Mouse (Mus musculus) olfactory bulb, adult 2 months (tissue): Measurements from ENCODE around the gene Thsd7b.

Experiments
- CTCF ChIP-seq: fragments of 200-500 bp; IDR thresholded peaks from 2 replicates; pipeline ENCODE4 v1.5.1; 2012; ENCODE audit warnings: low read depth, mild to moderate bottlenecking, low read length, moderate library complexity; ENCODE audit not compliant: insufficient read depth
- POLR2A ChIP-seq: fragments of 200-500 bp; IDR thresholded peaks from 2 replicates; pipeline ENCODE4 v1.6.1; 2012; ENCODE audit warnings: mild to moderate bottlenecking, low read depth, low read length, moderate library complexity; ENCODE audit not compliant: insufficient read depth

DNA sequence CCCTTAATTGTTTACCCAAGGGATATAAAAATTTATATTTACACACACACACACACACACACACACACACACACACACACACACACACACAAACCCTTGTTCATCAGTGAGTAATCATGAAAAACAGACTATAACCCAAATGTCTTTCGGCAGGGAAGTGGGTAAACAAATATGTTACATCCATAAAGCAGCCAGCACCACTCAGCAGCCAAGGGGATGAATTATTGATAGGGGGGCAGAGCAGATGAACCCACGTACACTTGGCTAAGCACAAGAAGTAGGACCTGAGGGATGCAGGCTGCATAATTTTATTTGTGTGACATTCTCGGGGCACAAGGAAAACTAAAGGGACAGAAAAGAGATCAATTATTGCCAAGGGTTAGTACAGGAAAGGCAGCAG, 474.5 kb downstream of the Thsd7b start:
- TF ChIP-seq CTCF (no peak), POLR2A (no peak)
